Mouse (Mus musculus) CD4-positive naive resting alpha-beta T cell, adult 76 days (primary cell): ENCODE data around the gene Adh1. TPM values are rescaled to one million over a fixed set of nuclear protein-coding genes. Genes with fewer than 3 reads are reported as not detected.

Source experiments
- total RNA-seq: library from RNA; stranded (reverse); gene quantifications from one replicate; pipeline ENCODE4 v1.2.4, GENCODE M21; 2023

Gene Adh1
- total RNA-seq, result 8.4 TPM

DNA sequence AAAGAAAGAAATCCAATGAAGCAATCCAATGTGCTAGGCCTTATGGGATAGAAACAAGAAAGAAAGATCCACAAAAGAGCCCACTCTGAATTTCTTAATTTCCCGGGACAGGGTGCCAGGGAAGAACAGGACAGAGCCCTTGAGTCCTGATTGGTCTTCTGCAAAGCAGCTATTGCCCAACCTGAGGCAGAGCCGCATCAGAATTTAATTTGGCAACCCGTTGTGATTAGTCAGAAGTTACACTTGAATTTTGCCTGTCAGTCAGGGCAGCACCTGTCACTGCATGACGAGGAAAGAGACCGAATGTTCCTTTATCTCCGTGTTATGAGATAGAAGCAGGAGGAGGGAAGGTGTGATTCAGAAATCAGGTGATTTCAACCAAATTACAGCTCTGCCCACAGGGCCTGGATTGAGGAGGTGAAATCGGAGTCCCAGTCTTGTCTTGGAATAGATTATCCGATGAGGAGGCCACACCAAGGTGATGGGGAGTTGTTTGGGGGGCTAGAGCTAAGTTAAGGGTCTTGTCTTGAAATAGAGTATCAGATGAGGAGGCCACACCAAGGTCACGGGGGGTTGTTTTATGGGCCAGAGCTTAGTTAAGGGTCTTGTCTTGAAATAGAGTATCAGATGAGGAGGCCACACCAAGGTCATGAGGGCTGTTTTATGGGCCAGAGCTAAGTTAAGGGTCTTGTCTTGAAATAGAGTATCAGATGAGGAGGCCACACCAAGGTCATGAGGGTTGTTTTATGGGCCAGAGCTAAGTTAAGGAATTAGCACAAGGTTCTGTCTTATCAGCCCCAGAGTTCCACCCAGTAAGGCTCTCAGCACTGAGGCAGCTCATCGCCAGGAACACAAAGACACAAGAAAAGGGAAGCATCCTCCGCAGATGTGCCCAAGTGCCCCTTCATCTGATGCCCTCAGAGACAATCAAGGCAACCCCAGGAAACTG lies at the start of gene Adh1:
Gene Adh1 (plus strand): TSS at position 271 of the 949 bp plus-strand sequence.

DNA sequence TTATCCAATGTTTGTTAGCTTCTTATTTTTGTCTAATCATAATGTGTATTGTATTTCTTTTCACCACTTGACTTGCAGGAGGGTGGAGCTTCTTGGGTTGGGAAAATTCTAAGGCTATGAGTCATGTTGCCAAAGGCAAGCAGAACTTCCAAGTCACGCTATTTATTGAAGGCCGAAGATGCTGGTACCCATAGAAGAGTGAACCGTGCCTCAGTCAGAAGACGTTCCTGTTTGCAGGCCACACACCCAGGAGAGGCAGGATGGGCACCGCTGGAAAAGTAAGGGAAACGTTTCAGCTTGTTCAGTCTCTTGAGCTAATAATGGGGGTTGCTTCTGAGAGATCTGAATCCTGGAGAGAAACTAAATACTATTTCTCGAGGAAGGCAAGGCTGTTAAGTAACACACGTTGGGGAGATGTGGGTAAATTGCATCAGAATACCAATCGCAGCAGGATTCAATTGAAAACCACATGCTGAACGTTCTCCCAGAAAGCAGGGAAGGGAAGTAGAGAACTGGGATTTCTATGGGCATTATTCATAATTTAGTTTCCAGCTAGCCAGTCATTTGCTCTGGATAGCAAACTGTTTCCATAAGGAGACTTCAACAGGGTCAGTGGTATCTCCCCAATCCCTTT lies 43.0 kb upstream of the Adh1 start, which contains the start of gene Adh7:
Gene Adh7 (plus strand): TSS at position 130 of the 634 bp plus-strand sequence.

DNA sequence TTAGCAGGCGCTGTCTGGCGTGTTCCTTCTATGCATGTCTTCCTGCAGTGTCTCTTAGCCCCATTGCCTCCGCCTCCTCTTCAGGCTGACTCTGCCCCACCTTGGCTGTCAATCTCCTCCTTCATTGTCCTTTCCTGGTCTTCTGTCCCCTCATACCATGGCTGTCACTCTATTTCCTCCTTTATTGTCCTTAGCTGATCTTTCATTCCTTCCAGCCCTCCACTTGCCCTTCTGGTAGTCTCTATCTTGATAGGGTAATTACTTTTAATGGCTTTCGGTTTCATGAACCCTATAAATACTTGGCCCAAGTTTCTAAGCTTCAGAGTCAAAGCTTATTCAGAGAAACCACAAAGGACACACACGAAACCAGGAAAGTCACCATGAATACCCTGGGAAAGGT lies 52.2 kb downstream of the Adh1 start, which contains the start of gene Adh6a:
Gene Adh6a (plus strand): TSS at position 322 of the 400 bp plus-strand sequence.

Other genes with a start within 250 kb of the Adh1 start
- not detected for gene 1110002E22Rik, start 195.9 kb upstream of the Adh1 start, total RNA-seq
- gene Gm5105, start 193.6 kb upstream of the Adh1 start, total RNA-seq, result not detected
- gene Trmt10a, start 117.5 kb upstream of the Adh1 start, total RNA-seq, result 5.4 TPM
- 2.4 TPM for gene Mttp, start 116.0 kb upstream of the Adh1 start, total RNA-seq
- gene 4930579F01Rik, start 67.2 kb upstream of the Adh1 start, total RNA-seq, result not detected
- not detected for gene Adh7, start 43.2 kb upstream of the Adh1 start, total RNA-seq
- not detected for gene Adh6a, start 52.3 kb downstream of the Adh1 start, total RNA-seq
- not detected for gene Adh6b, start 80.8 kb downstream of the Adh1 start, total RNA-seq
- not detected for gene Adh4, start 154.5 kb downstream of the Adh1 start, total RNA-seq
- gene Adh5, start 182.1 kb downstream of the Adh1 start, total RNA-seq, result 73.0 TPM
- gene Metap1, start 228.5 kb downstream of the Adh1 start, total RNA-seq, result 50.6 TPM